Mouse (Mus musculus) liver, adult 2 months (tissue): ENCODE results near the gene Zmiz1.

Experiments
- CTCF ChIP-seq: fragments of 200-500 bp; IDR thresholded peaks from 2 replicates; pipeline ENCODE4 v1.5.1; 2011; ENCODE audit warnings: low read depth, low read length, control low read depth
- POLR2A ChIP-seq: fragments of 200-500 bp; IDR thresholded peaks from 2 replicates; pipeline ENCODE4 v1.6.1; 2011; ENCODE audit warnings: low read length, control low read depth; ENCODE audit not compliant: insufficient read depth; ENCODE audit errors: extremely low read depth

DNA sequence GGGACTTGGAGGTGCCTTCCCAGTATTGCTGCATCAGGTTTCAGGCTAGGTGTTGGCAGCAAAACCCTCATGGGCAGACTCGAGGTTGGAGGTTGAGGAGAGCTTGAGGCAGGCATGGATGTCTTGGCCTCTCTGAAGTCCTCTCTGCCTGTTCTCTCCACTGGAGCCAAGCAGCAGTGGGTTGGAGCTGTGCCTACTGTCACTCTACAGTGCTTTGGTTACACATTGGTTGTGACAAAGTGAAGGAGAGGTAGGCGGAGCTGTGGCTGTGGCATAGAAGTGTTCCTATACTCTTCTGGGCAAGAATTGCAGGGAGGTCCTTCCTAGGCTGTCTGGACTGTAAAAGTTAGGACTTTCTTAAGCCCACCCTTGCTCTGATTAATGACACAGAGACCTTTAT lies 237.4 kb downstream of the Zmiz1 start:
- TF ChIP-seq POLR2A: no peak
- TF ChIP-seq CTCF: no peak
